Mouse (Mus musculus) liver, embryonic 14.5 days (tissue): Measurements from ENCODE around the gene Shld2.

Experiments used
- CTCF ChIP-seq: IDR thresholded peaks from 2 replicates; pipeline ENCODE4 v1.5.1; 2016; ENCODE audit warnings: antibody characterized with exemption, low read depth, control low read depth
- EP300 ChIP-seq: IDR thresholded peaks from 2 replicates; pipeline ENCODE4 v1.6.1; 2016; ENCODE audit warnings: antibody characterized with exemption, low read depth

DNA sequence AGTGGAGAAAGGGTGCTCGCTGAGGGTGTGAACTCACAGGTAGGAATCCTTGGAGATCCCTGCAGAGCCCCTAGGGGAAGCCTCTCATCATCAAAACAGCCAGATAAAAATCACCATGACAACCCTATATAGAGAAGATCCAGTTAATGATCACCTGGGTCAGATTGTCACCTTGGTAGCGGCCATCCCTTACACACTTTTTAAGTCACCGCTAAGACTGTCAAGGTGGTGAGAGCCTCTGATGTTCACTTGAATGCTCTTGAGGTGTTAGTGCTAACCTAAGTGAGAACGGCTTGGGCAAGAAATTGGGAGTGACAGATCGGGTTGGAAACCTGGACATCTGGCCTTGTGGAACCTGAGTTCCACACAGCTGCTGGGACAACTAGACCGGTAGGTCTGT, 91.0 kb downstream of the Shld2 start, which contains the start of gene Syt15:
- TF ChIP-seq CTCF (no peak), EP300 (no peak)
